Mouse (Mus musculus): ENCODE results near the gene Cyth3.

The Cyth3 gene

DNA sequence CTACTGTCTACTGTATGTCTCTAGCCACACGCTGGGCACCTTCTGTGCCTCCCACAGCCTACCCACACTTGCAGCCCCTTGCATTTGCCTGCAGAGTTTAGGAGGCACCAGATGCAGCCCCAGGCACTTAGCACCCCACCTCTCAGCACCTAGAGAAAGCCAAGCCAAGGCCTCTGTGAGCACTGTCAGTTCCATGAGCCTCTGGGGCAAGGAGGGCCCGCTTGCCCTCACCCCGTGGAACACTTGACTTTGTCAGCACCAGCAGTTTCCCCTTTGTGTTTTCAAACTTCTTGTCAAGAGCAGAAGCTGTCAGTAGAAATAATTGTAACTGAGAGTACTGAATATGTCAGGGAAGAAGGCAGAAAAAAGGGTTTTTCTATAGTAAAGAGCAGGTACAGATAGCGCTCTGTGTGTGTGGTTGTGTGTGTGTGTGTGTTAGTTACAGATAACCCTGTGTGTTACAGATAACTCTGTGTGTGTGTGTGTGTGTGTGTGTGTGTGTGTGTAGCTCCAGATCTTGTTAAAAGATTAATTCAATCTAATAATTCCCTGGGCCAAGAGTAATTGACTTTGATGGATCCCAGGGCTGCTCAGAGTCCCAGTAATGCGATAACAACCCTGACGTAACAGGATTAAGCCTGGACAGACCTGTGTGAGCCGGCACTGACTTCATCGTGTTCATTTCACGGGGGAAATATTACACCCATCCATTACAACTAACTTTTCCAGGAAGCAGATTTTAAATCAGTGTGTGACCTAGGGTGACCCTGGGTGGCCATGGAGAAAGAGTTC, 84.0 kb downstream of the Cyth3 start:
- no peak for DNase-seq (ENCODE audit: low spot score in 2 of 2)

DNA sequence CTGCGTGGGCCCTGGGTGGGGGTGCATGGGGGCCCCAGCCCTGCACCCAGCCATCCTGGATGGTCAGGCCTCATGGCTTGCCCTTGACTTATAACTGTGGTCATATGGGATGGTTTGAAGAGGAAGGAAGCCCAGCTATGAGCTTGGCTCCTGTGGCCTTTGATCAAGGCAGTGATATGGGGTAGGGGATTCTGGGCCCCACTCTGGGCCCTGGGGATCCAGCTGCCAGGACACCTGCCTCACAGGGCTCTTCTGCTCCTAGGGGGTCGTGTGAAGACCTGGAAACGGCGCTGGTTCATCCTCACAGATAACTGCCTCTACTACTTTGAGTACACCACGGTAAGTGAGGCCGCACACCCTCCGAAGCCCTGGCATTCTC, 84.6 kb downstream of the Cyth3 start:
- DNase-seq (ENCODE audit: low spot score in 2 of 2): no peak

- DNase-seq (ENCODE audit: low spot score in 2 of 2): peak; percentile 7 to 49
Measured at GRCm38 (mm10) chr5:143711326-143711725, 89.1 kb downstream of the Cyth3 start.

DNA sequence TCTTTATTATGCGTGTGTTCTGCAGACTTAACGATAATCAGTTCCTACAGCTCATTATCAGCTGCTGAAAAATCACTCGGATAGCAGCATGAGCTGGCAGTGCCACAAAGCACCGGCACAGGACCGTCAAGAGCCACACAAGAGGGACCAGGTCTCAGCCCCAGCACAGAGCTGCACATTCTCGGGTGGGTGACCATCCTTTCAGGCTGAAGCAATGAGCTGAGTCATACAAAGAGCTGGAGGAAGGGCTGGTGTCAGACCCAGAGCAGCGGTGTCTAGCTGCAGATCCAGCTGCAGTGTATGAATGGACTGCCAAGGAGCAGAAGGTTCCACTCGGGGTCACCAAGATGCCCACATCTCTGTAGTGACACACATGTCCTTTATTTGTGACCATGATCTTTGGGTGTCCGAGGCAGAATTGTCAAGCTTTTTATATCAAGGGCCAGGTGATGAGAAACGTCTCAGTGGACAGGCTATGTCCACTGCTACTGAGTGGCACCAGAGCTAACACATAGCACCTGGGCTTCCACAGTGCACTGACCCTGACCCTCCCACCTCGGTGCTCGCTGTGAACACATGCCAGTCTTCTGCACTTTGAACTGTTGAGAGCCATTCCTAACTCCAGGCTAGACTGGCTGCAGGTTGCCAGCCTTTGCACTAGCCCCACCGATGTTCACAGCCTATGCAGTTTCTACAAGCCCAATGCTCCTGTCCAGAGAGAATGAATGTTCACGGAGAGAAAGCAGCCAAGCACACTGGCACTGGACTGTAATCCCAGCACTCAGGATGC, 90.0 kb downstream of the Cyth3 start:
- DNase-seq (ENCODE audit: low spot score in 2 of 2): no peak

DNA sequence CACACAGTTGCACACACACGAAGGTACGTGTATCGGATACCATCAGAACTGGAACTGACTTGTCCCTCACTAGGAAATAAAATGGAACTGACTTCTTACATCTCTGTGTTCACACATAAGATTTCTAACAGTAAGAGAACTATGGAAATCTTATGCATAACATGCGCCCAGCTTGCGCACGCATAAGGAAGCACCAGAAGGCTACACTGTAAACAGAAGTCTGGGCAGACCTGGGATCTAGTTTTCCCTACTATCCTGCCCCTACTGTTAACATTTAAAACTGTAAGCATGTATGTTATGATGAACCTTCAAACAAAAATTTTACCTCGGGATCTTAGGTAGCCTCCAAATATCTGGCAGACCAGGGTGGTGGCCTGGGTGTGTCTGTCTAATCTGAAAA, 99.7 kb downstream of the Cyth3 start:
- DNase-seq (ENCODE audit: low spot score in 2 of 2): no peak

DNA sequence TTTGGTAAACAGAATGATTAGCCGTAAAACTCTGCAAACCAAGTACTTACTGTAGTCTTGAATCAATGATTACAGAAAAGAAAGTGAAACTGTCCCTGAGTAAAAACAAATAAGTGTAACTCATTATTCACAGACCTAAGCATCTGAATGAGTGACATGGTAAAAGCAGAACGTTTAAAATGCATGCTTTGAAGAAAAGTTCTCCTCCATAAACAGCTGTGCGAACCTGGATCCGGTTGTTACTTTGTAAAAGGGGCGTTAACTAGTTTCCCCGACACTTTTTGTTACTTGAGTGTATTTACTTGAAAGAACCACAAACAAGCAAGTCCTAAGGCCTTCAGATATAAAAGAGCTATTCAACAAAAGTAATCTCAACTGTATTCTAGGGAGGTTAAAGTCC, 108.7 kb downstream of the Cyth3 start:
- no peak for DNase-seq (ENCODE audit: low spot score in 2 of 2)

DNA sequence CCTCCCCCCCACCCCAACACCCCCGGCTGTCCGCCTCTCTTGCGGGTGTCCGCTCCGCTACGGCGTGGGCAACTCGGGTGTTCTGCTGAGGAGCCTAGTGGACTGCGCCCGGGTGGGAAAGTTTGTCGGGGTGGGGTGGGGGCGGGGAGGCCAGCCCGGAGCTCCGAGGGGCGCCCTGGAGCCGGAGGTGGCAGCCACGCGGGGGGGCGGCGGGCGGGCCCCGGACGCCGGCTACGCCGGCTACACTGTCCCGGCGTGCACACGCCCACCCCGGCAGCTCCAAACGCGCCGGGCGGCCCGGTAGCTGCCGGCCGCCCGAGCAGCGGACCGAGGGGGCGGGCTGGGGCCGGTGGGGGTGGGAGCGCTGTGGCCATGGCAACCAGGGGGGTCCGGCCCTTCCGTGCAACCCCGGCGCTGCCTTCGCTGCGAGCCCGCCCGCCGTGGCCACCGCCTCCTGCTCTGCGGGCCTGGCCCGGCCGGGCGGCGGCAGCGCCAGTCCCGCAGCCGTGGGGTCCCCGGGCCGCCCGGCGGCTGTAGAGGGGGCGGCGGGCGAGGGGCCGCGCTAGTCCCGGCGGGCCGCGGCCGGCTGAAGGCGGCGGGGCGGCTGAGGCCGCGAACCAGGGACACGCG, 109.4 kb downstream of the Cyth3 start:
- peak; percentile 30 to 38 for DNase-seq (ENCODE audit: low spot score in 2 of 2)

GRCm38 (mm10) chr5:143732180-143732891, 110.1 kb downstream of the Cyth3 start, which contains the start of gene Usp42:
TSS of gene Usp42 (minus strand) at chr5:143732280.
- DNase-seq (ENCODE audit: low spot score in 2 of 2): peak; percentile 88 to 90

DNA sequence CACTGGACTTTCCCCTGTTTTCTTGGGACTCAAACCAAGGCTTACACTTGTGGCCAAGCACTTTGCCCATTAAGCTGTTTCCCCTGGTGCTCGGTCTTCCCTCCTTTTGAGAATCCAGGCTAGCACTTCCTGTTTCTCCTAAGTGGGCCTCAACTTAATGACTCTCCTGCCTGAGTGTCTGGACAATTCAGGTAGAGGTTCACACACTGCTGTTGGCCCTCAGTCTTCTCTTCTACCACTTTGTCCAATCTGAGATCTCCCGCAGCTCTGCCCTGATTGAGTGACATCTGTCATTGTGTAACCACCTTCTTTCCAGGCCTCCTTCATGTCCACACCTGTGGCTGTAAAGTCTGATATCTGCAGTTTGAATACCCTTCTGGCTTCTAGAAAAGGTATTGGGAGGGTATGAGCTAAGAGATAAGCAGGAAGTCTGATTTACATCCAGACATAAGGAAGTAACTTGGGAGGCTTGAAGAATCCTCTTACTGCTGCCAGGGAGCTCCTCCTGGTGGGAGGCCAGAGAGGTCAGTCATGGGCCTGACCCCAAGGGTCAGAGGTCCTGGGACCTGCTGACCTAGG, 127.5 kb downstream of the Cyth3 start:
- DNase-seq (ENCODE audit: low spot score in 2 of 2): no peak

GRCm38 (mm10) chr5:143755529-143756141, 133.4 kb downstream of the Cyth3 start:
- DNase-seq (ENCODE audit: low spot score in 2 of 2): no peak

- peak; percentile 74 to 77 for DNase-seq (ENCODE audit: low spot score in 2 of 2)
Measured at GRCm38 (mm10) chr5:143757755-143758443, 135.7 kb downstream of the Cyth3 start.

GRCm38 (mm10) chr5:143759554-143759953, 137.3 kb downstream of the Cyth3 start:
- DNase-seq (ENCODE audit: low spot score in 2 of 2): no peak
